Mouse (Mus musculus) brain, embryonic 18.5 days (tissue): ENCODE data around the gene Treml1.
A peak's percentile ranks its signal among the peaks of the same experiment; 100 is the strongest.

Experiments used
- DNase-seq: peaks from one replicate; pipeline ENCODE4 v3.0.0-alpha.2; 2012; ENCODE audit warnings: low read depth, low spot score

The Treml1 gene

DNA sequence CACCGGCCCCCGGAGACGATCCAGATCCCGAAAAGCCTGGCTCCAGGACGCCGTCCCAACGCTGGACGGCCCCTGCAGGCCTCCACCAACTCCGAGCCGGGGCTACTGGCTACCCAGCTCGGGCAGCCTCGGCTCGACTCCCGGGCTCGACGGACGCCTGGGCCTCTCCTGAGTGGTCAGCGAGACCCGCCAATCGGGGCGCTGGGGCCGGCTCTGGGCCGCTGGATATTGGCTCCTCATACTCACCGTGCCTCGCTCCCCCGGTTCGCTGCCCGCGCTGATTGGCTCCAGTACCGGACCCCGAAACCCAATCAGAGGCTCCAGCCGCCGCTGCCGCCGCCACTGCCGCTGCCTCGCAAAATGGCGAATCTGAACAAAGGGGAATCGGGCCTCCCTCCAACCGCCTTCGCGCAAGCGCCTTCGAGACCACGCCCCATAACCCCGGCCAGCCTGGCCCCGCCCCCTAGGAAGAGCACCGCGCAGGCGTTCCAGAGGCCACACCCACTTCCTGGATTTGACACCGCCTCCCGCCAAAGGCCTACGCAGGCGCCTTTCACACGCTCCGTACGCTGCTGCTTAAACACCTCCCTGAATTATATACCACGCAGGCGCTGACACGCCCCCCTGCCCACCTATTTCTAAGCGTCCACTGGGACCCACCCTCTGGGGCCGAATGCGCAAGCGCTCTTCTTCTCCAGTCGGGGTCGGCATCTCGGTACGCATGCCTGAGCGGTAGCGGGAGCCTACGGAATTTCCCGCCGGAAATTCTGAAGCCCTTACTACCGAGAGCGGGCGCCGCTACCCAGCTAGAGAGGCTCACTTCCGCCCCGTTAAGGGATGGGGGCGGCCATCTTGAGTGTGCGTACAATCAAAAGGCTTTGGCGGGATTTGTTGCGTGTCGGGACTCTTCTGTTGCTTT is 49.9 kb downstream of the Treml1 start, which contains the start of the genes Nfya and Oard1:
TSS of gene Nfya (minus strand) at position 527 of the 919 bp plus-strand sequence.
TSS of gene Oard1 (plus strand) at position 635 of the 919 bp plus-strand sequence.
- DNase-seq = peak; percentile 100

DNA sequence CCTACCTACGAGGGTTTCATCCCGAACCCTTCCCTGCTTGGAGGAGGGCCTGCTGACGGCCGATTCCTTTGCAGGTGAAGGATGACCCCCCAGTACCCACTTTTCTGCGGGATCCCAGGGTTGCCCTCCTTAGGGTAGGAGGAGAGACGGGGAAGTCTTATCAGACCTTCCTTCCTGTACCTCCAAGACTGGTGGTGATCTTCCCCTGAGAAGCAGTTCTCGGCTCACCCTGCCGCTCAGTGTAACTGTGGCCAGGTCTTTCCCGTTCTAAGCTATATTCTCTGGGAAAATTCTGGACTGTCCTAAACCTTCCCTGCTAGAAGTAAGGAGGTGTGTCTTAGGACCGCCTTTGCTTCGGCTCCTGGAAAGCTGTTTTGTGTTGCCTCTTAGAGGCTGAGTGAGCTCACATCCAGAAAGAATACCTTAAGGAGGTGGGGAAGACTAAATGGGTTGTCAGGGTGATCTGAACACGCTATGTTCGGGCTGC is 50.6 kb downstream of the Treml1 start:
- DNase-seq = no peak

DNA sequence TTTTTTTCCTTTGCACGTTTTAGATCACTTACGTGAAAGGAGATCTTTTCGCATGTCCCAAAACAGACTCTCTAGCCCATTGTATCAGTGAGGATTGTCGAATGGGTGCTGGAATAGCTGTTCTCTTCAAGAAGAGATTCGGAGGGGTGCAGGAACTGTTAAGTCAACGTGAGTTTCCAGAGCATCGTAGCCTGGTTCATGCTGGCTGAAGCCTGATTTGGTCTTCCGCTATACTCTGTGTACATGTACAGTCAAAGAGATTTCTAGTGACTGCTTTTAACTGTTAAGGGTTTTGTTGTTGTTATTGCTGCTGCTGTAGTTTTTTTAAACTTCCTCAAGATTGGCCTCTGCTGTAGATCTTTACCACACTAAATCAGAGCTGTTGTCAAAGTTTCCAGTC is 51.5 kb downstream of the Treml1 start:
- DNase-seq = no peak

DNA sequence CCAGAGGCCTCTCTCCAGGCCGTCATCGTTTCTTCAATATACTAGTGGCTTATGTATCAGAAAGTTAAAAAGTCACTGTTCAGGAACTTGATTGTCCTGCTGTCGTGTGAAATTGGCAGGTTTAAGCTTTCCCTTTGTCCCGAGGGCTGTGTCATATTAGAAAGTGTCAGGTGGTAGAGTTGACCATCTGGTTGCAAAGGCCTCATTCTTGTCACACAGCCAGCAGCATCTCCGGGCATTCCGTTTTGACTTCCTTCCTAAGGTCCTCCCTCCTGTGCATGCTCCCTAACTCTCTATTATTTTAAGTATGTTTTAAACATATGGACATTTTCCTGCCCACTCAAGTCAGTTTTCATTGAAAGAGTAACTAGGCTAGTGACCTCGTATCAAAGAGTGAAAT is 56.3 kb downstream of the Treml1 start:
- DNase-seq = no peak
